Mouse (Mus musculus) adrenal gland, adult 8-10 months (tissue): Measurements from ENCODE around the gene Btaf1. TPM values are rescaled to one million over a fixed set of nuclear protein-coding genes. Genes with fewer than 3 reads are reported as not detected.
A peak's percentile ranks its signal among the peaks of the same experiment; 100 is the strongest.

Experiments used
- DNase-seq: peaks from one replicate; pipeline ENCODE4 v3.0.0; 2022
- total RNA-seq, 4 experiments: library from RNA; stranded (reverse); gene quantifications; 2 replicates each; pipeline ENCODE4 v1.2.4; 2022

The Btaf1 gene
- total RNA-seq = 10 to 100 TPM; 20.8 to 28.6 (median 27.2) TPM

- peak; percentile 80 for DNase-seq
These were observed at the start of gene Btaf1 for GRCm38 (mm10) chr19:36925671-36926552. Btaf1 (plus strand) TSS chr19:36926079.

DNA sequence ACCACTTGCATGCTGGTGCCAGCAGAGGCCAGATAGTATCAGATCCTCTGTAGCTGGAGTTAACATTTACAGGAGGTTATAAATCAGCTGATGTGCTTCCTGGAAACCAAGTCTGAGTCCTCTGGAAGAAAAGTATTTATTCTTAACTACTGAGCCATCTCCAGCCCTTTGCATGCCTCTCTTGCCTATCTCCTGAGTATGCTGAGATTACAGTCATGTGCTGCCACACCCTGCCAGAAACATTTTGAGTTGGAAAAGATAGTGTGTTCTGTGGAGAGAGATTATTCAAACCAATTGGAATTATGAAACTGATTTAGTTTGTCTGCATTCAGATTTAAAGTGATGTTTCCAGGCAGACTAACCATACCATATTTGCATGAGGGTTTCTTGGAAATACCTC is 48.5 kb upstream of the Btaf1 start:
- no peak for DNase-seq

- no peak for DNase-seq
These were observed 47.0 kb upstream of the Btaf1 start for GRCm38 (mm10) chr19:36878743-36879495.

DNA sequence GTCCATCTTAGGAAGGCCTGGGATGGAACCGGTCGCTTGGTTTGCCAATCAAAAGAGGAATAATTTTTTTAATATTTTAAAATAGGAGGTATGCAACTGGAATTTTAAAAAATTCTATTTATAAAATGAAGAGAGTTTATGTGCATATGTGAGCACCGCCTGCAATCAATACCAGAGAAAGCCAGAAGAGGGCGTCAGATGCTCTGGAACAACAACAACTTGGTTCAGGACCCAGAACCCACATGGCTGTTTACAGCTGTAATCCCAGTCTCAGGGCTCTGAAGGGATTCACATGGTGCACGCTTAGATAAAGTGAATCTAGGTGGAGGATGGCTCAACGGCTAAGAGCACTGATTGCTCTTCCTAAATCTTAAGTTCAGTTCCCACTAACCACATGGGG is 42.8 kb upstream of the Btaf1 start:
- no peak for DNase-seq

DNA sequence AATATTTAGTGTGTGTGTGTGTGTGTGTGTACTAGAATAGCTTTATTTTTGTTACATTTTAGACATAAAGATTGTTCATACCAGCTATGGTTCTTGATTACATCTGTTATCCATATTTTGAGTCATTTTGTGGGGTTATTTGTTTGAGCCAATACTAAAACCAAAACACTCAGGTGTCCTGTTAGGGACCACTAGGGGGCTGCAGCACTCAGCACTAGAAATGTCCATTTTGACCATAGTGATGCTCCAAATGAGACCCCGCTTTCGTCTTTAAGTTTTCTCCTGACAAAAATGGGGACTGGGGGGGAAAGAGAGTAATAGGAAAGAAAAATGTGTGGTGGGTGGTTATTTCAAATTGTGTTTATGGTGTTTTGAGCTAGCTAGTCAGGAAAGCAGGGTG is 39.6 kb upstream of the Btaf1 start:
- DNase-seq = no peak

GRCm38 (mm10) chr19:36887706-36888105 is 38.2 kb upstream of the Btaf1 start:
- no peak for DNase-seq

DNA sequence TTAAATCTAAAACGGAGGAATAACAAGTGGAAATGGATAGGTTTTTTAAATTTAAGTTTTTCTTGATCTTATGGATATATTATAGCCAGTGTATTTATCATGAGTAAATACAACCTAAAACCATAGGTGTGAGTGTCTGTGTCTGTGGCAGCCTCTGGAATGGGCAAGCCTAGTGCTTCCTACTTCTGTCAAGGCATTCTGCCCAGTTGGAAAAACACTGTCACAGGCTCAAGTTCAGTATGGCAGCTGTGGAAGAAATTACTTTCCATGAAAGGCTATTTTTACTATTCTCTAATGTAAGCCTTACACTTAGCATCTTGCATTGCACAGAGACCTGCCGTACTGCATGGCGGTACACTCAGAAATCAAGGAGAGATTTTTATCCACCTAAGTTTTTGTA is 34.1 kb upstream of the Btaf1 start:
- no peak for DNase-seq

DNA sequence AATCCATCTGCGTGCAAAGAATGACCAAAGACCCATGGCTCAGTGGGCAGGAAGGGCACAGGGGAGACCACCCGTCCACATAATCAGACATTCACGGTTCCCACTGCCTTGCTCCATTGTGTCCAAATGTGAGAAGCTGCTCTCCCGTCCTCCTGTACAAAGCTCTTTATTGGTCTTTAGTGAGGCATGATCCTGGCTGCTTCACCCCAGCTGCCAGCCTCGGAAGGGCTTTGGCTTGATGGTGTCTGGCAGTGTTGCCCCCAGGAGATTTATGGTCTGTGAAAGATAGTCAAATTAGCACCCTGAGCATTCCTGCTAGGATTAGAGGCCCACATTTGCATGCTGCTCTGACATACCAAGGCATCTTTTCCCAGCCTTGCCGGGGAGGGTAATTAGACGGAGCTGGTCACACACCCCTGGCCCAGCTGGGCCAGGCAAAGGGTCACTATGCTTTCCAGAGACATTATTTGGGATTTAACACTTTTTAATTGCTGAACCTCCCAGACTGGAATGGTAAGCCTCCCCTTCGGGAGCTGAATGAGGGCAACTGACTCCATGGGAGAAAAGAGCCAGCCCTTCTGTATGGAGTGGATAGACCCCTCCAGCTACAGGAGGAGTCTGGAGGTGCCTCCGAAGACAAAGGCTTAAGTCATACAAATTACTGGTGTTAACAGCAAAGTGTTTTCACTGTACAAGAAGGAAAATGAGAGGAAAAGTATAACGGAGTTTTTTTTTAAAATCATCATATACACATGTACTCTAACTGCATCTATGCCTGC is 28.9 kb upstream of the Btaf1 start:
- no peak for DNase-seq

DNA sequence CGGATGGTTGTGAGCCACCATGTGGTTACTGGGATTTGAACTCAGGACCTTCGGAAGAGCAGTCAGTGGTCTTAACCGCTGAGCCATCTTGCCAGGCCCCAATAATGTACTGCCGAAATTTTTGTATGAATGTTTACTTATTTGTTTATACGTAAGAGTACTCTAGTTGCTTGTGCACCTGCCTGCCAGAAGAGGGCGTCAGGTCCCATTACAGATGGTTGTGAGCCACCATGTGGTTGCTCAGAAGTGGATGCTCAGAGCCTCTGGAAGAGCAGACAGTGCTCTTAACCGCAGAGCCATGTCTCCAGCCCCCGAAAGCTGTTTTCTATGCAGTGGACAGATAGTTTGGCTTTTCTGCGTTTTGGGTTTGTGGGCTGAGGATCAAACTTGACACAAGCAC is 28.1 kb upstream of the Btaf1 start:
- DNase-seq = no peak

- DNase-seq = no peak
These were observed 22.5 kb upstream of the Btaf1 start for GRCm38 (mm10) chr19:36903377-36903776.

DNA sequence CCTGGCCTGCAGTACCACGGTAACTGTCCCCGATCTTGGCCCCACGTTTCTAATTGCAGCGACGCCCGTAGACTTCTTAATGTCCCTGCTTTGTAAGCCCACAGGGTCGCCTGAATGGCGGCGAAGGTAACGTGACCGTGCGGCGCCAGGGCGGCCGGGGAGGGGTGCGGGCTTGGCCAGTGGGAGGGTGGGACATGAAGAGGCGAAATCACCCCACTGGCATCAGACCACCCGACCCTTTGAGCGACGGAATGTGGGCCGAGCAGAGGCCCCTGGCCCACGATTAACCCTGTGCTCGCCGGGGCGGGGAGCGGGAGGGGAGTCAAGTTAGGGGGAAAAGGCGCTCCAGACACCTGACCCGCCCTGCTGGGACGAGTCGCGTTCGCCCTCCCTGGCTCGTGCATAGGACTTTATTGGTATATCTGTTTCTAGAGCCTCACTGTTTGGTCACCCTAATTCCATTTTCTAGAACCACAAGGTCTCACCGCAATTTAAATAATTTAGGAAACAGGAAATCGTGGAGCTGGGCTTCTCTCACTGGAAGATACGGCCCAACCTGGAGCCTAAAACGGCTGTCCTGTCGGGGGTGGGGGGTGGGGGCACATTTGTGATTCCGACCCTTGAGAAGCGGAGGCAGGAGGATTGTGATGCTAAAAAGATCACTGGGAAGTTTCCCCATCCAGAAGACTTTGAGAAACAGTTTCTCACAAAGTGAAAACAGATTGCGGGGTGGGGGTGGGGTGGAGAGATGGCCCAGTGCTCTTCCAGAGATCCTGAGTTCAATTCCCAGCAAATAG is 21.5 kb upstream of the Btaf1 start:
- DNase-seq = no peak

- no peak for DNase-seq
These were observed 16.7 kb upstream of the Btaf1 start for GRCm38 (mm10) chr19:36909150-36909549.

- no peak for DNase-seq
These were observed 16.1 kb upstream of the Btaf1 start for GRCm38 (mm10) chr19:36909676-36910292.

DNA sequence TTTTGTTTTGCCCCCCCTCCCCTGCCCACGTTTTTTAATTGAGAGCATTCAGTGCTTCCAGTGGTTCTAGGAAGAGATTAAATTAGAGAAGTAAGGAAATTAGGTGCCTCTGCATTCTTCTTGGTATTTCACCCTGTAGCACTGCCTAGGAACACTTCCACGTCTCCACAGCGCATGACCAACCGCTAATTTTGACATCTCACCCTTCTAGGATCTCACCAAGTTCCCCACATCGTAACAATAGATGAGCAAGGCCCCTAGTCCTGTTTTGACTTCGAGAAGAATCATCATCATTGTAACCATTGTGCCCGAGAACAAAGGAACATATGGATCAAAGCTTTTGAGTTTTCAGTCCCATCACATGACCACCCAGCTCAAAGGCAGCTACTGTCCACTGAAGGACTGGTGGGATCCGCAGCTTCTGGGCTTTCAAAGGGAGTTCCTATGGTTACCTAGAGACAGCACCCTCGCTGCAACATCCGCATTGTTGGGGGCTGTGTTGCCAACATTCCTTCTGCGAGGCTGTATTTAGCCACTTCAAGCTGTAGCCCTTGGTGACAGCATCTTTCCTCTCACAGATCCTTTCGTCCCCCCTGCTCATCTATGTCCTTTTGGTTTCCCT is 15.3 kb upstream of the Btaf1 start:
- DNase-seq = no peak

- no peak for DNase-seq
These were observed 12.8 kb upstream of the Btaf1 start for GRCm38 (mm10) chr19:36913064-36913463.

- no peak for DNase-seq
These were observed 9.7 kb upstream of the Btaf1 start for GRCm38 (mm10) chr19:36916206-36916605.

DNA sequence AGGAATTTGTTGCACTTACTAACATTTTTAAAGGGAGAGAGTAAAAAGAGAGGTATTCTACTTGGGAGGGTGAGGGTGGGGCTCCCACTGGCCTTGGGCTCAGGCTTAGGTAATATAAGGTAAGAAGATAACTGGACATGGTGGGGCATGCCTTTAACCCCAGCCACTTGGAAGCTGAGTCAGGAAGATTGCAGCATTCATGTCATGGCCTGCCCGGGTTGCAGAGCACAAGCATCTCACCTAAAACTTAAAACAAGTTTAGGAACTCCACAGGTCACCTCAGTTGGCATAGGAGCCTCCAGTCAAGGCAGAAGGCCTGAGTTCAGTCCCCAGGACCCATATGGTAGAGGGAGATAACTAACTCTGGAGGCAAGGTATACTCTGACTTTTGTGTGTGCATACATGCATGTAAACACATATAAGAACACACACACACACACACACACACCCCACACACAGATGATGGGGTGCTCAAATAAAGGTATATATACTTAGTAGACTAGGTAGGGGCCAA is 8.9 kb upstream of the Btaf1 start:
- no peak for DNase-seq

DNA sequence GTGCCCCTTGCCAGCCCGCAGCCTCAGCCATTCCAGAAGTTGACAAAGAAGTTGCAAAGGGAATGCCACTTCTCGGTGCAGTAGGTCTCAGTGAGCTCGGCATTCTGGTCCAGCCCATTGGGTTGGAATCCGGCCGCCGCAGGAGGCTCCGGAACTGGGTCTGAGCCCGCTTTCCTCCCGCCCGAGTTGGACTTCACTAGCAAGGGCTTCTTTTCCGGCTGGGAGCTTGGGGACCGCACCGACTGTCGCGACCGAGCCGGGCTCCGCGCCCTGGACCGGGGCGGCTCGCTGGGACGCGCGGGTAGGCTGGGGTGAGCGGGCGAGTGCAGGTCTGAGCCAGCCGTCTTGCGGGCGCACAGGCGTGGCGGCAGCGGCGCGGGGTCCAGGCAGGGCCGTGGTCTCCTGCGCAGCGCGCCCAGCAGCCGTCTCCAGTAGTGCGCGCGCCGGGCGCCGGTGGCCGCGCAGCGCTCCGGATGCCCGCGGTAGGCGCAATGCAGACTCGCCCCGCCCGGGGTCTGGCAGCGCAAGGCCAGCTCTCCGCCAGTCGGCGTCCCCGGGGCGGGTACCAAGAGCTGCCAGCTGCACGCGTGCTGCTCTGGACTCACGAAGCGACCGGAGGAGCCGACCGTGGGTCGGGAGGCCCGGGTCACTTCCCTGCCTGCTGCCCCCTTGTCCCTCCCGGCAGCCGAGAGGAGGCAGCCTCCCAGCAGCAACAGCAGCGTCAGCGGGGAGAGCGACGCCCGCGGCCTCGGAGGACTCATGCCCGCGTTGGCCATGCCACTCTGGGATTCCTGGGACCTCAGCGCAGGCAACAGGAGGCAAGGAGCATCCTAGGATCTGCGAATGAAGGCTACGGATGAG is 7.2 kb upstream of the Btaf1 start:
- DNase-seq = peak; percentile 74

DNA sequence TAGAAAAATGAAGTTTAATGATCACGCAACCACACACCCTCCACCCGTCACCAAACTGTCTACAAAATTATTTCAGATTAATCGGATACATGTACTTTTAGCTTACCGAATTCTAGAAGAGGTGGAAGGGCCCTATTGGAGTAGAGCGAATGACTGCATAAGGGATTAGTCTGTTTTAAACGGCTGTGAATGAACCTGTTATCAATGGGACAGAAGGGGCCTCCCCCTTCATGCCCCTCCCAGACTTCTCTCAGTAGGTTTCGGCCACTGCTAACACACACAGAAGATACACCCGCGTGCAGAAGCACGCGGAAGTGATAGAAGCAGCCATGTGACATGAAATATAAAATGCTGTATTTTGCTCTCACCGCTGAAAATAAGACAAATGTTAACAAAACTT is 6.4 kb upstream of the Btaf1 start, which contains the start of gene Fgfbp3:
Gene Fgfbp3, minus strand, starts transcription at position 150 of the 400 bp plus-strand sequence.
- DNase-seq = no peak

DNA sequence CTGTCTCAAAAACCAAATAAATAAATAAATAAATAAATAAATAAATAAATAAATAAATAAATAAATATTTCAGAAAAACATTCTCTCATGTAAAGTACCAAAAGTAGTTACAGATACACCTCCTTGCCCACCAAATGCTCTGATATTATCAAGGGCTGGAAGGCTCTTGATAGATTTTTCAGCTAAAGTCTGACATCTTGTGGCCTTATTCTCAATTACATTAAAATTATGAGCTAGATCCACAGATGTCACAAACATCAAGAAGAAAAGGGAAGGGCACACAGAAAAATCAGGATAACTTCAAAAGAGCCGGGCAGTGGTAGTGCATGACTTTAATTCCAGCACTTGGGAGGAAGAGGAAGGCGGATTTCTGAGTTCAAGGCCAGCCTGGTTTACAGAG is 3.9 kb upstream of the Btaf1 start:
- no peak for DNase-seq
